Mouse (Mus musculus) ES-Bruce4 (cell line): ENCODE measurements around the gene Tmem238. TPM values are rescaled to one million over a fixed set of nuclear protein-coding genes. Genes with fewer than 3 reads are reported as not detected.
"Not testable (repeated sequence)": the region's sequence is repeated elsewhere in the genome, so short reads cannot be mapped to it uniquely, and the experiment has no call there.

Experiments used
- H3K27ac ChIP-seq: 2 replicates; pipeline ENCODE4 v1.5.1; 2012; ENCODE audit warnings: low read length, inconsistent platforms; ENCODE audit not compliant: insufficient read depth
- H3K27me3 ChIP-seq: 2 replicates; pipeline ENCODE4 v1.6.1; 2012; ENCODE audit warnings: mild to moderate bottlenecking, low read length, inconsistent platforms; ENCODE audit not compliant: control insufficient read depth, poor library complexity, insufficient read depth, severe bottlenecking
- H3K36me3 ChIP-seq: 2 replicates; pipeline ENCODE4 v1.6.1; 2012; ENCODE audit warnings: inconsistent platforms, mild to moderate bottlenecking, low read length, moderate library complexity; ENCODE audit not compliant: control insufficient read depth, poor library complexity, insufficient read depth, severe bottlenecking
- H3K4me1 ChIP-seq: one replicate; pipeline ENCODE4 v1.8.1; 2011; ENCODE audit warnings: low read length; ENCODE audit not compliant: control insufficient read depth, insufficient read depth
- H3K4me3 ChIP-seq: 2 replicates; pipeline ENCODE4 v1.5.1; 2011; ENCODE audit warnings: low read depth, mild to moderate bottlenecking, low read length
- H3K9ac ChIP-seq: 2 replicates; pipeline ENCODE4 v1.6.1; 2012; ENCODE audit warnings: low read depth, mild to moderate bottlenecking, inconsistent platforms; ENCODE audit not compliant: poor library complexity, severe bottlenecking
- H3K9me3 ChIP-seq: replicated peaks from 2 replicates; pipeline ENCODE4 v1.6.1; 2012; ENCODE audit warnings: mild to moderate bottlenecking, low read length, inconsistent platforms; ENCODE audit not compliant: control insufficient read depth, poor library complexity, insufficient read depth, severe bottlenecking
- CTCF ChIP-seq: IDR thresholded peaks from one replicate; pipeline ENCODE4 v1.8.1; 2011; ENCODE audit warnings: low read depth, low read length
- EP300 ChIP-seq: IDR thresholded peaks from 2 replicates; pipeline ENCODE4 v1.6.1; 2011; ENCODE audit warnings: low read depth, low read length; ENCODE audit not compliant: insufficient read depth
- POLR2A ChIP-seq: IDR thresholded peaks from one replicate; pipeline ENCODE4 v1.8.1; 2011; ENCODE audit warnings: low read length; ENCODE audit not compliant: insufficient read depth
- polyA plus RNA-seq: library from polyadenylated mRNA; stranded (reverse); fragments of >200 nt; gene quantifications from 2 replicates; pipeline ENCODE4 v1.2.4, GENCODE M21; 2011; ENCODE audit warnings: low read depth; ENCODE audit not compliant: missing spikeins, insufficient read depth, insufficient read length

Gene Tmem238
- polyA plus RNA-seq, 1 experiment: 6.8 TPM

DNA sequence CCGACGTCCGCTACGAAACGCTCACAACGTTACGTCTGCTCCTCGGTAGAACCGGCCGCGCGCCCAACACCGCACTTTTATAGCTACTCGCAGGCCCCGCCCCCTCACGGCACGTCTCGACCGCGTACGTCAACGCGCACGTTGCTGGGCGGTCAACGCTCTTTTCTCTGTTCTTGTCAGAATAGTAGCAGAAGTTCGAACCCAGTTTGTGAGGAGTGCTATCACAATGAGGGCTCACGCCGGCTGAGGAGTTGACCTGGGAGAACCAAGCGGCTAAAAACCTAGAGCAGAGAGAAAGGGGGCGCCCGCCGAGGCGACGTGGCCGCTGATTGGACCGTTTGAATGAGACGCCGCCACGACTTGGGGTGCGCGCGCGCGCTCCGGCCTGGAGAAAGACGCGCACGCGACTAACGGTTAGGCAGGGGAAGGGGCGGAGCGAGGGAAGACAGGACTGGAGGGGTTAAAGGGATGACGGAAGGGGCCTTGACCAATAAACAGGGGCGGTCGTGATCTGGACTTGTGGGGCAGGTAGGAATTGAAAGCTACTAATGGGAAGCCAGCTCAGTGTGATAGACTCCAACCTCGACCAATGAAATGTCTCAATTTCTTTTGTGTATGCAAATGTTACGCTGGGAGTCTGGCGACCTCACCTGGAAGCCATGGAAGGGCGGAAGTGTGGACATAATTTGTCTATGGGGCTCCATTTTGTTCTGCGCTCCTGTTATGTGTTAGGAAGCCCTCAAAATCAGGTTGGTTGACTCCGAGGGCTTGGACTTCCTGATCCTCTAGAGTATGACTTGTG, 23.0 kb upstream of the Tmem238 start, which contains the start of gene Ube2s:
Gene Ube2s, minus strand, starts transcription at position 288 of the 802 bp plus-strand sequence.
- Histone ChIP-seq H3K36me3 (peaks cover 34% of the 10 kb centered on the region), H3K9ac (peak within 1 kb of the TSS; percentile 100), H3K27ac (peak within 1 kb of the TSS; percentile 88), H3K27me3 (no peaks in the 10 kb centered on the region), H3K9me3 (no peaks in the 10 kb centered on the region), H3K4me1 (no peaks in the 10 kb centered on the region), H3K4me3 (peak within 1 kb of the TSS; percentile 99)
- peak; percentile 1 for TF ChIP-seq CTCF
- peak; percentile 58 for TF ChIP-seq POLR2A
- no peak for TF ChIP-seq EP300

GRCm38 (mm10) chr7:4811842-4812302, 22.4 kb upstream of the Tmem238 start:
- H3K4me3 ChIP-seq: peak overlapping the region; percentile 82
- no peaks in the 10 kb centered on the region for H3K4me1 ChIP-seq
- H3K27ac ChIP-seq: 0 out of 2 replicates have a peak overlapping the region, but pooled peaks have one; percentile 0
- peak overlapping the region; percentile 100 for H3K9ac ChIP-seq
- no peaks in the 10 kb centered on the region for H3K9me3 ChIP-seq
- TF ChIP-seq EP300 (no peak), CTCF (no peak), POLR2A (no peak)
- peaks cover 40% of the 10 kb centered on the region for H3K36me3 ChIP-seq
- no peaks in the 10 kb centered on the region for H3K27me3 ChIP-seq

DNA sequence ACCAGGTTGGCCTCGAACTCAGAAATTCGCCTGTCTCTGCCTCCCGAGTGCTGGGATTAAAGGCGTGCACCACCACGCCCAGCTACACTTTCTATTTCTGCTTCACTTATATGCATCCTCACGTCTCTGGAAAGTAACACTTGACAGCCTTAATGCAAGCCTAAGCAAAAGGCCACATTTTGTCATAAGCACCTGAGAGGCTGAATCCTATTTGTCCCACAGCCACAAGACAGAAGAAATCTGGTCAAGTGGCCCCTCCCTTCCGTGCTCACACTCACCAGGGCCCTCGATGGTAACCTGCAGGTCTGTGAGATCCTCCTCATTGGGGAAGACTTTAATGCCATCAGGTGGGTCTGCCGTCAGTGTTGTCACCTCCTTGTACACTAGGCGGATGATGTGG, 21.7 kb upstream of the Tmem238 start:
- H3K36me3 ChIP-seq: peaks cover 48% of the 10 kb centered on the region
- H3K27me3 ChIP-seq, H3K9me3 ChIP-seq, H3K4me1 ChIP-seq, H3K27ac ChIP-seq: not testable (repeated sequence)
- peak overlapping the region; percentile 82 for H3K4me3 ChIP-seq
- peak overlapping the region; percentile 100 for H3K9ac ChIP-seq

- H3K27ac ChIP-seq: no peak overlapping the region; the same call in 1 of the 2 replicates
- H3K4me1 ChIP-seq: no peaks in the 10 kb centered on the region
- TF ChIP-seq CTCF: no peak
- TF ChIP-seq POLR2A: no peak
- no peak for TF ChIP-seq EP300
- no peaks in the 10 kb centered on the region for H3K9me3 ChIP-seq
- peaks cover 68% of the 10 kb centered on the region for H3K36me3 ChIP-seq
- H3K9ac ChIP-seq: no peak overlapping the region
- no peak overlapping the region for H3K4me3 ChIP-seq
- H3K27me3 ChIP-seq: no peaks in the 10 kb centered on the region
These were observed 17.3 kb upstream of the Tmem238 start for GRCm38 (mm10) chr7:4806716-4807115.

- Histone ChIP-seq H3K27ac (no peak overlapping the region), H3K4me1 (no peaks in the 10 kb centered on the region)
- TF ChIP-seq EP300: no peak
- no peak for TF ChIP-seq POLR2A
- TF ChIP-seq CTCF: no peak
These were observed 12.8 kb upstream of the Tmem238 start for GRCm38 (mm10) chr7:4802247-4802646.

GRCm38 (mm10) chr7:4795767-4796433, 6.4 kb upstream of the Tmem238 start:
- Histone ChIP-seq H3K4me3 (no peak overlapping the region), H3K27ac (peak overlapping the region; percentile 29; the same call in 1 of the 2 replicates), H3K9ac (no peak overlapping the region), H3K36me3 (peaks cover 45% of the 10 kb centered on the region), H3K9me3 (no peaks in the 10 kb centered on the region), H3K4me1 (no peaks in the 10 kb centered on the region), H3K27me3 (no peaks in the 10 kb centered on the region)
- TF ChIP-seq CTCF: peak; percentile 24
- no peak for TF ChIP-seq EP300

More at GRCm38 (mm10) chr7:4802247-4802646, 12.8 kb upstream of the Tmem238 start:
- no peaks in the 10 kb centered on the region for H3K9me3 ChIP-seq
- no peak overlapping the region for H3K9ac ChIP-seq
- H3K36me3 ChIP-seq: peaks cover 42% of the 10 kb centered on the region
- H3K4me3 ChIP-seq: no peak overlapping the region
- no peaks in the 10 kb centered on the region for H3K27me3 ChIP-seq
